Mouse (Mus musculus) kidney, adult 10 weeks (tissue): ENCODE measurements around the gene Spcs3. TPM values are rescaled to one million over a fixed set of nuclear protein-coding genes. Genes with fewer than 3 reads are reported as not detected.

Source experiments
- polyA plus RNA-seq: library from polyadenylated mRNA; stranded (reverse); fragments of 350-450 nt; fragmentation: Illumina TruSeq; extraction: RNeasy Lipid Tissue Mini Kit (QIAGEN cat#74804); gene quantifications from one replicate; pipeline ENCODE4 v1.2.3, GENCODE M21; 2014; ENCODE audit warnings: low read depth, low replicate concordance

Spcs3 gene
- 165 TPM for polyA plus RNA-seq

GRCm38 (mm10) chr8:54529382-54530296, at the start of gene Spcs3, which contains the start of gene Asb5:
Spcs3 (minus strand) TSS chr8:54529998.
Asb5 (plus strand) TSS chr8:54529580.

Other genes with a start within 250 kb of the Spcs3 start
- 1.2 TPM for gene Asb5, start 418 bp downstream of the Spcs3 start, polyA plus RNA-seq
- gene Spata4, start 70.8 kb upstream of the Spcs3 start, polyA plus RNA-seq = 0.89 TPM